ENCODE assay signal across 16 mouse cellular contexts in the genomic region with DNA sequence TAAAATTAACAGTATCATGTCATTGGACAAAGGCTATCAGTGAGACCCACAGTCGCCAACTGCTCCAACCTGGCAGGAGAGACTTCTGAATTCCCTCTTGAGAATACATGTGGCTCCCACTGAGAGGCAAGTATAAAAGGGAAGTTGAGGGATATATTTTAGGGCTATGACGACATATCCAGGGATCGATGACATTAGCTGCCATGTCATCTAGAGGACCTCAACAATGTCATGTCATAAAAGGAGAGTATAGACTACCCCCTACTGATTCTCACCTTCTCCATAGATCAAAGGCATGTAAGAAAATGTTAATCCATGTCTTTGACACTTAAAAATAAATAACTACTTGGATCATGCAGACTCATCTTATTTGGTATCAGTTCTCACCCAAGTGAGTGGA.
"Had no signal": no experiment of that assay in that cellular context is flagged by ENCODE, and none has a peak within 500 bp of the region (broad histone marks: within the 10 kb centered on the region; RNA-seq: fewer than 3 reads in every experiment).

No protein-coding gene starts in this region.

- DNase-seq: liver, embryonic 13.5 days; lung, embryonic 14.5 days; lung, postnatal 10 days; lung, postnatal 4 days; midbrain, embryonic 14.5 days; right cerebral cortex, postnatal 14 days; right cerebral cortex, postnatal 4 days; spleen, adult 18-20 months; thymus, adult 18-20 months; thymus, postnatal 14 days; thymus, postnatal 36 days had no signal

- H3K4me1 ChIP-seq: liver, embryonic 13.5 days; liver, embryonic 15.5 days had no signal

- H3K4me3 ChIP-seq: liver, embryonic 13.5 days; liver, embryonic 15.5 days; midbrain, embryonic 12.5 days; myocyte; neural tube, embryonic 12.5 days had no signal

- H3K27ac ChIP-seq: liver, embryonic 13.5 days; liver, embryonic 15.5 days; midbrain, embryonic 12.5 days; neural tube, embryonic 12.5 days had no signal

- H3K27me3 ChIP-seq: liver, embryonic 13.5 days; liver, embryonic 15.5 days; midbrain, embryonic 12.5 days; neural tube, embryonic 12.5 days had no signal

- ATAC-seq: midbrain, embryonic 16.5 days had no signal

- H3K36me3 ChIP-seq: liver, embryonic 13.5 days; liver, embryonic 15.5 days; midbrain, embryonic 12.5 days; neural tube, embryonic 12.5 days had no signal

- H3K9ac ChIP-seq: liver, embryonic 13.5 days; liver, embryonic 15.5 days; lung, embryonic 14.5 days; midbrain, embryonic 12.5 days; neural tube, embryonic 12.5 days had no signal
